Mouse (Mus musculus): ENCODE measurements at regions not wholly inside any gene's neighbourhood (a gene's known extent, or its start where the extent isn't known, plus 50 kb on each side); places are given as distances from the start of the nearest gene placed in this dataset.

GRCm38 (mm10) chr1:35267883-35268282 is 418.1 kb downstream of the Plekhb2 start:
- 63% methylated on average over 7 of the region's 7 CpGs for WGBS
- no peak for ATAC-seq

GRCm38 (mm10) chr1:35274978-35275377 is 425.2 kb downstream of the Plekhb2 start:
- H3K4me2 ChIP-seq (replicated peaks; ENCODE audit: low read depth, low read length): no peak overlapping the region
- no peak overlapping the region for H3K4me3 ChIP-seq (ENCODE audit: low read depth, low read length)
- H3K27me3 ChIP-seq (replicated peaks; ENCODE audit: insufficient read depth, low read length): no peaks in the 10 kb centered on the region
- no peaks in the 10 kb centered on the region for H3K36me3 ChIP-seq (ENCODE audit: insufficient read depth, low read length)
- TF ChIP-seq EP300 (IDR thresholded peaks at IDR 0.05) (no peak), CTCF (IDR thresholded peaks at IDR 0.05) (no peak)
- no peak overlapping the region for H3K9ac ChIP-seq (replicated peaks; ENCODE audit: low read depth)
- H3K4me1 ChIP-seq (ENCODE audit: insufficient read depth, low read depth, low read length): no peaks in the 10 kb centered on the region
- ATAC-seq (no peak), DNase-seq (ENCODE audit: low spot score) (no peak)
- WGBS: 80% methylated on average over 8 of the region's 8 CpGs
- no peaks in the 10 kb centered on the region for H3K9me3 ChIP-seq (ENCODE audit: low read length)
- no peak overlapping the region for H3K27ac ChIP-seq (ENCODE audit: low read length)

More at GRCm38 (mm10) chr1:35267883-35268282, 418.1 kb downstream of the Plekhb2 start:
- Histone ChIP-seq H3K9ac (replicated peaks; ENCODE audit: low read depth) (no peak overlapping the region), H3K27me3 (replicated peaks; ENCODE audit: insufficient read depth, low read length) (no peaks in the 10 kb centered on the region), H3K36me3 (ENCODE audit: insufficient read depth, low read length) (no peaks in the 10 kb centered on the region), H3K4me3 (ENCODE audit: low read depth, low read length) (no peak overlapping the region), H3K27ac (ENCODE audit: low read length) (no peak overlapping the region), H3K4me1 (ENCODE audit: insufficient read depth, low read depth, low read length) (no peaks in the 10 kb centered on the region), H3K4me2 (replicated peaks; ENCODE audit: low read depth, low read length) (no peak overlapping the region), H3K9me3 (ENCODE audit: low read length) (no peaks in the 10 kb centered on the region)
- no peak for DNase-seq (ENCODE audit: low spot score)
- no peak for TF ChIP-seq CTCF (IDR thresholded peaks at IDR 0.05)
- no peak for TF ChIP-seq EP300 (IDR thresholded peaks at IDR 0.05)

Data from lung, postnatal 0 days (tissue).